Mouse (Mus musculus) embryonic facial prominence, embryonic 10.5 days (tissue): ENCODE results near the gene Trabd. TPM values are rescaled to one million over a fixed set of nuclear protein-coding genes. Genes with fewer than 3 reads are reported as not detected.

Experiments
- DNase-seq: peaks from one replicate; pipeline ENCODE4 v3.0.0-alpha.2; 2017; ENCODE audit warnings: low spot score
- H3K27ac ChIP-seq: fragments of 300-500 bp; sonication (generic); replicated peaks from 2 replicates; pipeline ENCODE4 v1.5.1; 2016; ENCODE audit warnings: mild to moderate bottlenecking
- H3K27me3 ChIP-seq: fragments of 300-500 bp; sonication (generic); replicated peaks from 2 replicates; pipeline ENCODE4 v1.6.1; 2016; ENCODE audit warnings: low read depth, mild to moderate bottlenecking; ENCODE audit not compliant: poor library complexity, severe bottlenecking
- H3K36me3 ChIP-seq: fragments of 300-500 bp; sonication (generic); replicated peaks from 2 replicates; pipeline ENCODE4 v1.6.1; 2016; ENCODE audit warnings: mild to moderate bottlenecking, moderate library complexity
- H3K4me1 ChIP-seq: fragments of 300-500 bp; sonication (generic); 2 replicates; pipeline ENCODE4 v1.6.1; 2016
- H3K4me3 ChIP-seq: fragments of 300-500 bp; sonication (generic); 2 replicates; pipeline ENCODE4 v1.5.1; 2016; ENCODE audit warnings: mild to moderate bottlenecking, moderate library complexity
- H3K9me3 ChIP-seq: fragments of 300-500 bp; sonication (generic); 2 replicates; pipeline ENCODE4 v1.6.1; 2016; ENCODE audit warnings: mild to moderate bottlenecking
- WGBS: fragments of 180-500 bp; shearing (Covaris S2); methylation state at CpG from one replicate; pipeline ENCODE4 v1.1.7; 2016; 5-methylcytosine and 5-hydroxymethylcytosine counted together
- polyA plus RNA-seq: library from polyadenylated mRNA; unstranded; fragments of >200 nt; fragmentation: Nextera tagmentation; extraction: Ambion mirVana; gene quantifications from 2 replicates; pipeline ENCODE4 v1.2.1, GENCODE M21; 2016

Gene Trabd
- polyA plus RNA-seq, 1 experiment from 2014 or later = 52.4 TPM

DNA sequence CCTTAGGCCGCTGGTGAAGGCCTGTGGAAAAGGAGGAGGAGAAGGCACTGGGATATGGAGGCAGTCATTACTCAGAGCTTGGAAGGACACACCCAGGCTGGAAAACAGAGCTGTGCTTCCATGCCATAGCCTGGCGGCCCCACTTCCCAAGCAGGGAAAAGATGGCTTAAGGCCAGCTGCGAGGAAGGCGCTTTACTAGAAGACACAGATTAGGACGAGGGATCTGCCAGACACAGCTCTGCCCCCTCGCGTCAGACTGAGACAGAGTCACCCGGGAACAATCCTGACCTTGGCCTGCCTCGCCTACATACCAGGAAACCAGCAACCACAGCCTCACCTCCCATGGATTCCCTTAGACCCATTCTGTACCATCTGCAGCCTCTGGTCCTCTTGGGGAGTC is 35.2 kb downstream of the Trabd start:
- no peaks in the 10 kb centered on the region for H3K9me3 ChIP-seq
- peaks cover 100% of the 10 kb centered on the region for H3K36me3 ChIP-seq
- no peaks in the 10 kb centered on the region for H3K4me1 ChIP-seq
- no peak overlapping the region for H3K27ac ChIP-seq
- 89% methylated on average over 9 of the region's 9 CpGs for WGBS
- DNase-seq = no peak
- no peak overlapping the region for H3K4me3 ChIP-seq
- H3K27me3 ChIP-seq = no peaks in the 10 kb centered on the region

GRCm38 (mm10) chr15:89118007-89118406 is 43.1 kb downstream of the Trabd start:
- Histone ChIP-seq H3K27ac (no peak overlapping the region), H3K9me3 (no peaks in the 10 kb centered on the region), H3K27me3 (no peaks in the 10 kb centered on the region), H3K4me3 (no peak overlapping the region), H3K36me3 (peaks cover 80% of the 10 kb centered on the region), H3K4me1 (peaks cover 31% of the 10 kb centered on the region)
- DNase-seq = no peak

DNA sequence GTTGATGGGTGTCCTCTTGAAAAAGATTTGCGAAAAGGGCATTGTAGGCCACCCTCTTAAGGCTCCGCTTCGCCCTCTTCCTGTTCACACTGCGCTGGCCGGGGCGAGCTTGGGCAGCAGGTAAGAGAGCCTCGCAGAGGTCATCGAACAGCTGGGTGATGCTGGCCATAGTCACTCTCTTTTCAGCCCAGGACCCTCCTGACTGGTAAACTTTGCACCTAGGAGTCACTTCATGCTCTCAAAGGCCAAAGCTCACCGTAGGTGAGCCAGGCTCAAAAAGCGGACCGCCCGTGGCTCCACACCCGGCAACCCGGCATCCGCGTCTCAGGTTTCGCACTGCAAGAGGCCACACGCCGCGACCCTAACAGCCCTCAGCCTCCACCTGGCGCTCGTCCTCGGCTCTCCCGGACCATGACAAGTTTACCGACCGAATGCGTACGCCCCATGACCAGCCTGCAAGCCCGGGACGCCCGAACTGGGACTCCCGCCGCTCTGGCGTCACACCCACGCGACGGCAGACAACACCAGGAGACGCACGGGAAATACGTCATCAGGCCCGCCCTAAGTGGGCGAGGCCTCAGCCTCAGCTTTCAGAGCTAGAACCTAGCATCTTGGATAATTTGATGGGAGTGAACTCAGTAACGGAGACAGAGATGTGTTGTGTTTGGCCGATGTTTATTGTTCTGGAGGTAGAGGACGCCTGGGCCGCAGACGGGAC is 47.9 kb downstream of the Trabd start, which contains the start of gene Tubgcp6:
Gene Tubgcp6 (minus strand): TSS at position 464 of the 718 bp plus-strand sequence.
- Histone ChIP-seq H3K36me3 (peaks cover 38% of the 10 kb centered on the region), H3K27me3 (no peaks in the 10 kb centered on the region), H3K9me3 (no peaks in the 10 kb centered on the region), H3K4me1 (peaks cover 47% of the 10 kb centered on the region), H3K4me3 (peak within 1 kb of the TSS; percentile 77), H3K27ac (peak within 1 kb of the TSS; percentile 86)
- under 1% methylated on average over 47 of the region's 47 CpGs for WGBS
- peak; percentile 95 for DNase-seq

GRCm38 (mm10) chr15:89123595-89123994 is 48.7 kb downstream of the Trabd start:
- Histone ChIP-seq H3K36me3 (peaks cover 30% of the 10 kb centered on the region), H3K9me3 (no peaks in the 10 kb centered on the region), H3K4me3 (peak overlapping the region; percentile 77), H3K4me1 (peaks cover 53% of the 10 kb centered on the region), H3K27ac (peak overlapping the region; percentile 86), H3K27me3 (no peaks in the 10 kb centered on the region)
- 37% methylated on average over 11 of the region's 11 CpGs for WGBS
- DNase-seq = peak; percentile 72

DNA sequence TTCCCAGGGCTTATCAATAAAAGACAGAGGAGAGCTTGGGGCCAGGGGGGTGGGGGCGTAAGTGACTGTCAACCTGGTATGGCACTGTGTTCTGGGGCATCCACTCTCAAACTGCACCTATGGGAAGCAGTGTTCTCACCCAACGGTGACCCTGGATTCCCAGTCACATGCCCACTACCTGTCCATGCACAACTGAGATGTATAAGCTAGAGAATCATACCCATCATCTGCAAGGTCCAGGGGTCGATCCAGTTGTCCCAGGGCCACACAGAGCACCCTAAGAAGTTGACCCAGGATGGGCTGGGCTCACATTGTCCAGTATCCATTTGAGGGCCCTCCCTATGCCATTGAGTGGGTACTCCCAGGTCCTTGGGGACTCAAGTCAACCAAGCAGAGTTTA is 49.4 kb downstream of the Trabd start:
- no peak for DNase-seq
- Histone ChIP-seq H3K4me3 (peak overlapping the region; percentile 77), H3K27me3 (no peaks in the 10 kb centered on the region), H3K9me3 (no peaks in the 10 kb centered on the region), H3K27ac (no peak overlapping the region), H3K36me3 (peaks cover 23% of the 10 kb centered on the region), H3K4me1 (peaks cover 59% of the 10 kb centered on the region)
- WGBS = 89% methylated on average over 3 of the region's 3 CpGs

DNA sequence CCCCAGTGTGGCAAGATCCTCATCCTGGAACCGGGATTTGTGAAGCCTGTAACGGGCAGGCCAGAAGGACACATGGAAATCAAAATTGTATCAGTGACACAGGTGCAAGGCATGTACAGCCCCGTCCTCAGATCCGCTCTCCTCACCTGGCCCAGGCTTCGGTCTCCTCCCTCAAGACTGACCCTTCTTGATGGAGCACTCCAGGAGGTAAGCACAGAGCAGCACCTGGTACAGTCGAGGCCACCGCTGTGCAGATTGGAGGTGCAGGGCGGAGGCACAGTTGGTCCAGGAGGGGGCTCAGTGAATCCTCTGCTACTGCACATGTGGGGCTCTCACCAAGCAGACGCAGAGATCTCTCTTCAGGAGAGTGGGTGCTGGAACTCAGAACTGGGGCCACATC is 50.4 kb downstream of the Trabd start:
- DNase-seq = no peak
- Histone ChIP-seq H3K27ac (no peak overlapping the region), H3K27me3 (no peaks in the 10 kb centered on the region), H3K4me1 (peaks cover 49% of the 10 kb centered on the region), H3K4me3 (no peak overlapping the region), H3K36me3 (peaks cover 19% of the 10 kb centered on the region), H3K9me3 (no peaks in the 10 kb centered on the region)
- 92% methylated on average over 9 of the region's 9 CpGs for WGBS

DNA sequence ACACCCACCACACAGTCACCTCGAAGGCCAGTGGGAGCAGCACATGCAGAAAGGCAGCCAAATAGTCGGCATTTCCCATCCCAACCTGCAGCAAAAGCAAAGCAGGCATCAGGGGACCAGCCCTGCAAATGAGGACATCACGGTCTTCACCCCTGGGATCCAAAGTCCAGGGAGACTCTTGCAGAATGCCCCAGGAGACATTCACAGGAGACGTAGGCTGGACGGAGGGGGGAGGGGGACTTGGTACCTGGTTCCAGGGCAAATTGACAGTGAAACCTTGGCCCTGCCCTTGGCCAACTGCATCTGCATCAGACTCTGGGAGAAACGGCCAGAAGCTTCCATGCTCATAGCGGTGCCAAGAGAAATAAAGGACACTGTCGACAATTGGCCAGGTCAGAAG is 51.7 kb downstream of the Trabd start:
- H3K27me3 ChIP-seq = no peaks in the 10 kb centered on the region
- no peak for DNase-seq
- H3K4me3 ChIP-seq = no peak overlapping the region
- no peak overlapping the region for H3K27ac ChIP-seq
- H3K9me3 ChIP-seq = no peaks in the 10 kb centered on the region
- H3K36me3 ChIP-seq = peaks cover 23% of the 10 kb centered on the region
- H3K4me1 ChIP-seq = peaks cover 37% of the 10 kb centered on the region
- WGBS = 91% methylated on average over 8 of the region's 8 CpGs

DNA sequence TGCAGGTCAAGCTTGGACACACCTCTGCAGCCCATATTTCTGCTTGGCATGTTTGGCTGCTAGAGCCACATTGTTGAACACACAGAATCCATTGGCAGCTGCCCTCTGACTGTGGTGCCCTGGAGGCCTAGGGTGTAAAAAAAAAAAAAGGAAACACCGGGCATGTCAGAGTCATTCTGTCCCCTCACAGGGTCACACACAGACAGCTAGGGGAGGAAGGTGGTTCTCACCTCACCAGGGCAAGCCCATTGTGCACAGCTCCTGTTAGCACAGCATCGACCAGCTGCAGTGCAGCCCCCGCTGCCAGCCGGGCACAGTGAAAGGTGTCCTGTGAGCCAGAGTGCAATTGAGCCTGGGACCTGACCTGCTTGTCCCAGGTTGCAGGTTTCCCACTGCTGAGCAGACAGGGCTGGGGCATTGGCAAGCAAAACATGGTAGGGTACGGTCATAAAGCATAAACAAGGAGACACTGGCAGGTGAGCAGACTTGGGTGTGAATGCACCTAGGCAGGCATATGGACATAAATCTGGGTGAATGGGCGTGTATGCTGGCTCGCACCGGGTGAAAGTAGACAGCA is 52.5 kb downstream of the Trabd start:
- 82% methylated on average over 8 of the region's 8 CpGs for WGBS
- no peak overlapping the region for H3K27ac ChIP-seq
- H3K4me3 ChIP-seq = peak overlapping the region; percentile 72
- H3K4me1 ChIP-seq = peaks cover 28% of the 10 kb centered on the region
- DNase-seq = no peak
- H3K27me3 ChIP-seq = no peaks in the 10 kb centered on the region
- no peaks in the 10 kb centered on the region for H3K9me3 ChIP-seq
- H3K36me3 ChIP-seq = peaks cover 32% of the 10 kb centered on the region

GRCm38 (mm10) chr15:89128382-89129350 is 53.7 kb downstream of the Trabd start, which contains the start of gene Hdac10:
TSS of gene Hdac10 (minus strand) at chr15:89128700.
- H3K4me1 ChIP-seq = peaks cover 23% of the 10 kb centered on the region
- H3K27ac ChIP-seq = peak within 1 kb of the TSS; percentile 89
- DNase-seq = peak; percentile 86
- peak within 1 kb of the TSS; percentile 72 for H3K4me3 ChIP-seq
- H3K27me3 ChIP-seq = no peaks in the 10 kb centered on the region
- WGBS = 3% methylated on average over 36 of the region's 36 CpGs
- no peaks in the 10 kb centered on the region for H3K9me3 ChIP-seq
- peaks cover 38% of the 10 kb centered on the region for H3K36me3 ChIP-seq

DNA sequence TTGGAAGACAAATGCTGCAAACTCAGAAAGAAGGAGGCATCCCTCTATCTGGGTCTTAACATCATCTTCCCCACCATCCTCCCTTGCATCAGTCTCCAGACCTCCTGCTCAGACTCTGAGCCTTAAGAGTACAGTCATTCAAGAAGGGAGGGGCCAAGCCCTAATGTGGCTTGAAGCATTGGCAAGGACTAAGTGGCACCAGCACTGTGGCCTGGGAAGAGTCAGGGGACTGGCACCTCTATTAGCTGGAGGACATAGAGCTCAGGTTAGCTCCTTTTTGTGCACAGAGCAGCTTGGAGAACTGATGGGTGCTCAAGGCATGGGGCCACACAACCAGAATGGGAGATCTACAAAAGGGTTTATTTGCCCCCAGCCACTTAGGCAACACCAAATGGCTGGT is 55.3 kb downstream of the Trabd start:
- Histone ChIP-seq H3K36me3 (peaks cover 35% of the 10 kb centered on the region), H3K4me1 (peaks cover 16% of the 10 kb centered on the region), H3K27me3 (no peaks in the 10 kb centered on the region), H3K27ac (no peak overlapping the region), H3K4me3 (no peak overlapping the region), H3K9me3 (no peaks in the 10 kb centered on the region)
- no peak for DNase-seq

DNA sequence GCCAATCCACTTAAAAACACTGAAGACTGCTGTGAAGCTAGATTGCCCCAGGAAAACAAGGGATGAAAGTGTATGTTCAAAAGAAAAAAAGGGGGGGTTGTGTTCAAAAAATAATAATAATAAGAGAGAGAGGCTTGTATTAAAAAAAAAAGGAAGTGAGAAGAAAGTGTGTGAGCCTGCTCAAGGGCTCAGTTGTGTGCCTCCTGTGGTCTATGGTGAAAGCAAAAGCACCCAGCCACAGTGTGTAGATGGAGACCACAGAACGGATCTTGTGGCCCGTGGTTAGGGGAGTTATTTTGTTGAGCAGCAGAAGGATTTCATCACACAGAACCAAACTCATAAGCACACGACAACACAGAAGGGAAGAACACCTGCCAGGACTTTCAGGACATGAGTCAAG is 56.4 kb downstream of the Trabd start:
- no peak for DNase-seq
- Histone ChIP-seq H3K4me1 (peaks cover 16% of the 10 kb centered on the region), H3K36me3 (peaks cover 32% of the 10 kb centered on the region), H3K4me3 (no peak overlapping the region), H3K27me3 (no peaks in the 10 kb centered on the region), H3K27ac (no peak overlapping the region), H3K9me3 (no peaks in the 10 kb centered on the region)
- WGBS = 85% methylated on average over 3 of the region's 3 CpGs
